Mouse (Mus musculus): ENCODE results near the gene Rap1gap2.

Gene Rap1gap2

DNA sequence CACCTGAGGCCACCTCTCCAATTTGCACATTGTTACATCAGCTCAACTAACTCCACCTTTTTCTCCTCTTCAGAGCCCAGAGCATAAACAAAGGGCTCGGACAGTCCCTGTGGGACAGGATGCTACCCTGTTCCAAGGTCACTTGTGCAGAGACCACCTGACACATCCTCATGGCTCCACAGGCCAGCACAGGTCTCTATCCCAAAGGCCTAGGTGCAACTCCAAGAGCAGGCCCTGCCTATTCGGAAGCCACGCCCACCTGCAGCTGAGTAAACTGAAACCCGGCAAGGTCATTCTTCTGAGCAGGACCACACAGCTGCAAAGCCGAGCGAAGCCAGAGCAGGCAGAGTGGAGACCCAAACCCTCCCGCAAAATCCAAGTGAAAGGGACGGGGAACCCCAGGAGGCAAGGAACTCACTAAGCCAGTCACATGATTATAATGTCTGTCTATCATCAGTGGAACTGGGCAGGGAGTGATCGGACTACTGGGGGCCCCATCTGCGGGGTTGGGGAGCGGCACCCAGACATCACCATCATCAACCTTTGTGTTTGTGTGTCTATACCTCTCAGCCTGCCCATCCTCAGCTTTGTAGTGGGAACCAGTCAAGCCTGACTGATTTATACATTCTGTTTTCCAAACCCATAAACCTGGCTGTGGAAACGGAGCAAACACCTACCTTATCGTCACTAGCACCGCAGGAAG is 74.4 kb downstream of the Rap1gap2 start:
- DNase-seq (ENCODE audit: low spot score), result peak; percentile 62

DNA sequence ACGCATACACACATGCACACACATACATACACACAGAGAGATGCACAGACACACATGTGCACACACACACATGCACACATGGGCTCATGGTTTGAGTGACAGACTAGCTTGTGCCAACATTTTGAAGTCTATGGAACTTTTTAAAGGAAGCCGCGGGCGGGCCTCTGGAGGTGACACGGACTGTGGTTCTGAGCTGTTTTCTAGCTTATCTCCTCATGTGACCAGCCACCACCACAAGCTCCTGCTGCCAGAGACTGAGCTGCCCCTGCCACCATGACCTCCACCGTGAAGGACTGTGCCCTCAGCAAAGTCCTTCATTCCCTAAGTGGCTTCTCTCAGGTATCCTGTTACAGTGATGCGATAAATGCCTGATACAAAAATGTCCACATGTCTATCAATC is 76.3 kb downstream of the Rap1gap2 start:
- no peak for DNase-seq (ENCODE audit: low spot score)

DNA sequence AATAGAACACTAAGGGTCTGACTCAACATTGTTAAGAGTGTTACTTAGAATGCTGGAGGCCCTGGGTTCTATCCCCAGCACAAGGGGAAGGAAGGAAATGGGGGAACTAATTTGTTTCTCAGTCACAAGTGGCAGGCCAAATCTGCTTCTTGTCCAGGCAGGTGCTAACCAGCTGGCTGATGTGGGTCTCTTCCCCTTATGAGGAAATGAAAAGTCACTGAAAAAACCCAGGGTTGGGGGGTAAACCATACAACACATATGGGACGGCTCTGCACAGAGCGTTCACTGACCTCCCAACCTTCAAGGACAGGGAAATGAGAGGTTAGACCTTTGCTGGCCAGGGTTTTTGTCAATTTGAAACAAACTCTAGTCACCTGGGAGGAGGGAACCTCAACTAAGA is 77.7 kb downstream of the Rap1gap2 start:
- no peak for DNase-seq (ENCODE audit: low spot score)

DNA sequence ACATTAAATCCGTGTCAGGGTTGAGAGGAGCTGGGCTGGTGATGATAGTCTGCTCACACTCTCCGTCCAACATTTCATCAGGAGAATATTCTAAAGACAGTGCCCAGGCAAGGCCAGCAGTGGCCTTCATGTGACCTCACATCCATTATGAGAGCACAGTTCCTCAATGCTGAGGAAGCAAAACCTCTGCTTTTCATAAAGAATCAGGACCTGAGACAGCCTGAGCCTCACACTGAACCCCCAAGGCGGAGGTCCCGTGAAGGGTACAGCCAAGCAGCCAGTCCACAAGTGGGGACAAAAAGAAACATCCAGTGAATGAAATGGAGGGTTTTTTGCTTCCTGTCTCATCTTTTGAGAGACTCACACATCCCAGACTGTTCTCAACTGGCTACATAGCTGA is 78.3 kb downstream of the Rap1gap2 start:
- no peak for DNase-seq (ENCODE audit: low spot score)

DNA sequence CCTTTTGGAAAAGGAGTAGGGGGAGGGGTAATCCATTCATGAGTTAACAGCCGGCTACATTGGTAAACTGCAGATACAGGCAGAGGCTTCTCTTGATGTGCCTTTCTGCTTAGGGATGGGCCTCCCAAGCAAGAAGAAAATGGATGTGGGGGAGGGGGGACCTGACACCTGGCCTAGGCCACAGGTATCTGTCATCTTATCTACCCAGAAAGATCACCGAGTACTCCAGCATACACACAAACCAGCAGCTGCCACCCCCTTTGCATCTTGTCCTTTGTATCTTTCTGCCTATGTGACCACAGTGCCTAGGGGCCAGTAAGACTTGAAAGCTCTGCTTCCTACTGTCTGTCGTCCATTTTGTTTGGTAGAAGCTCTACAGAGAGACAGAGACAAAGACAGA is 79.0 kb downstream of the Rap1gap2 start:
- DNase-seq (ENCODE audit: low spot score), result no peak

DNA sequence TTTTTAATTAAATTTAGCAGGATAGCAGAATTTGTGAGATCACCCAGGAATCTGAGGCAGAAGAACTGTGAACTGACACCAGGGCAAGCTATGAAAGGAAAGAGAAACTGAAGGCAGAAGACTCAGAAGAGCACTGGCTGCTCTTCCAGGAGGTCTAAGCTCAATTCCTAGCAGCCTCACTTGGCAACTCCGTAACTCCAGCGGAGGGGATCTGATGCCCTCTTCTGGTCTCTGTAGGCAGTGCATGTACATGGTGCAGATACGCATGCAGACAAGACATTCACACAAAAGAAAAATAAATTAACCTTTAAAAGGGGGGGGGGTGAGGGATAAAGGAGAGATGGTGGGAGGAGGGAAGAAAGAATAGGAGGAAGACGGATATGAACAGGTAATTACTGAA is 80.9 kb downstream of the Rap1gap2 start:
- DNase-seq (ENCODE audit: low spot score), result no peak

DNA sequence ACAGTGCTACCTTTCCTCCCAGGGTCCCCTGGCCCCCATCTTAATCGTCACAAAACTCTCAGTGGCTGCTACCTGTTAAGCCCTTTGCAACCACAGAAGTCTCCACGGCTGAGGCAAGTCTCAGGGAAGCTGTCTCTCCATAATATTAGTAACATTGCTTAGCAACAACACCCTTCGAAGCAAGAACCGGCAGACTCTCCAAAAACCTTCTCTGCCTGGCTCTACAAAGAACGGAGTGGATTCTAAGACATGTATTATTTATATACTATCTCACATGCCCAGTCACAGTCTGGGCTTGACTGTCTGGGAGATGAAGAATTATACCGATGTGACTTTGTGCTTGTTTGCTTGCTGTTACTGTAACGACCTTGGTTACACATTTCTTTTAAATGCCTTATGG is 83.2 kb downstream of the Rap1gap2 start:
- no peak for DNase-seq (ENCODE audit: low spot score)

DNA sequence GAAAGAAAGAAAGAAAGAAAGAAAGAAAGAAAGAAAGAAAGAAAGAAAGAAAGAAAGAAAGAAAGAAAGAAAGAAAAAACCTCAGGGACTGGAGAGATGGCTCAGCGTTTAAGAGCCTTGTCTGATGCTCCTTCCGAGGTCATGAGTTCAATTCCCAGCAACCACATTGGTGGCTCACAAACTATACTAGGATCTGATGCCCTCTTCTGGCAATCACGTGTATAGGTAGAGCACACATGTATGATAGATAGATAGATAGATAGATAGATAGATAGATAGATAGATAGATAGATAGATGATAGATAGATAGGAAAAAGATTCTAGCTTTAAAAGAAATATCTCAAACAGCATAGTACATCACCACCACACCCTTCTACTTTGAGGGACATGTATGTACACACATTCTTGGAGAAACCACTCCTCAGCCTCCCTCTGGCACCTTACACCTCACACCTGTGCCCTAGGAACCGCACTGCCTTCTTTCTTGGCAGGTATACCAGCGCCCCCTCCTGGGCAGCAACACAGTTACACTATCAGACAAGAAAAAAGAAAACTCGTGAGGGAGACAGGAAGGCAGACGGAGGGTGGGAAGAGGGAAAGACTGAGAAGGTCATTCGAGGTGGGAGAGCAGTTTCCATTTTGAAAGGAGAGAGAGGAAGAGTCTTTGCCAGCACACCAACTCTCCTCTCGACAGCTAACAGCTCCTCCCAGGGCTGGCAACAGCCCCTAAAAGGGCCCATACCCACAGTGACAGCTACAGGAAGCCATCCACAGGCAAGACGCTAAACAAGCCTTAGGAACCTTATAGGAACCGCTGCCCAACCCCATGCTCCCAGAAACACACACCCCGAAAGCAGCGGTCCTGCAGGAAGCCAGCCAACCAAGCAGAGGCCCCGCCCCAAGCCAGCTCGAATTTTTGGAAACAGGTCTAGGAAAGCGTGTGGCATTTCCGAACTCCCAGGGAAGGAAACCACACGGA is 84.2 kb downstream of the Rap1gap2 start:
- DNase-seq (ENCODE audit: low spot score), result peak; percentile 34

DNA sequence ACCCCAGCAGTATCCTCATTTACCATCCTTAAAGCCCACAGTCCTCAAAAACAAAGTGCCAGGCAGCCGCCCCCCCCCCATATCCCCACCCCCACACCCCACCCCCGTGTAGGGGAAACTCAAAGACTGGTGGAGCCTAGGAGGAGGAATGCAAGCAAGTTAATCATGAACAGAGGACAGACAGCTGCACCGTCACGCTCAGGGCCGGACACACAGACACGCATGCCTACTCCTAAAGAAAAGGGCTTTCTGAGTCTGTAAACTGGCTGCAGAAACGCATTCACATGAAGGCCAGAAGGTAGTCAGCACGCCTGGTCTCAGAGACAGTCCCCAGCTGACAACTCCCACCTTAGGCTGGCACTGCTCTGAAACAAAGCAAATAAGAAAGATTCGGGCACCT is 85.1 kb downstream of the Rap1gap2 start:
- DNase-seq (ENCODE audit: low spot score), result no peak

DNA sequence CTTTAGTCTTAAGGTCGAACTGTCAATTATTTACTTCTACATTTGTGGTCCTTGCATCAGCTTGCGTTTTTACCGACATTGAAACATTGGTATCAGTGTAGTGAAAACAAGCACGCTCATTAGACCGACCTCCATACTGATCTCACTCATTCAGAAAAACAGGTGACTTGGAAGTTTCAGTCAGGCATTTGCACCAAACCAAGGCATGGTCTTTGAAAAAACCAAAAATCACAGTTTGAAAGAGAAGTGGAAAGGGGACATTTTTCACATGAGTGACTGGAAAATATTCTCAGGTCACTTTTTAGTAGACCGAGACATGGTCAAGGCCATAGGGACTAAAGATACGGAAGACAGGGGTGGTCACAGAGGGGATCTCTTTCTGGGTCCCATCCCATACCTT is 85.5 kb downstream of the Rap1gap2 start:
- DNase-seq (ENCODE audit: low spot score), result no peak

DNA sequence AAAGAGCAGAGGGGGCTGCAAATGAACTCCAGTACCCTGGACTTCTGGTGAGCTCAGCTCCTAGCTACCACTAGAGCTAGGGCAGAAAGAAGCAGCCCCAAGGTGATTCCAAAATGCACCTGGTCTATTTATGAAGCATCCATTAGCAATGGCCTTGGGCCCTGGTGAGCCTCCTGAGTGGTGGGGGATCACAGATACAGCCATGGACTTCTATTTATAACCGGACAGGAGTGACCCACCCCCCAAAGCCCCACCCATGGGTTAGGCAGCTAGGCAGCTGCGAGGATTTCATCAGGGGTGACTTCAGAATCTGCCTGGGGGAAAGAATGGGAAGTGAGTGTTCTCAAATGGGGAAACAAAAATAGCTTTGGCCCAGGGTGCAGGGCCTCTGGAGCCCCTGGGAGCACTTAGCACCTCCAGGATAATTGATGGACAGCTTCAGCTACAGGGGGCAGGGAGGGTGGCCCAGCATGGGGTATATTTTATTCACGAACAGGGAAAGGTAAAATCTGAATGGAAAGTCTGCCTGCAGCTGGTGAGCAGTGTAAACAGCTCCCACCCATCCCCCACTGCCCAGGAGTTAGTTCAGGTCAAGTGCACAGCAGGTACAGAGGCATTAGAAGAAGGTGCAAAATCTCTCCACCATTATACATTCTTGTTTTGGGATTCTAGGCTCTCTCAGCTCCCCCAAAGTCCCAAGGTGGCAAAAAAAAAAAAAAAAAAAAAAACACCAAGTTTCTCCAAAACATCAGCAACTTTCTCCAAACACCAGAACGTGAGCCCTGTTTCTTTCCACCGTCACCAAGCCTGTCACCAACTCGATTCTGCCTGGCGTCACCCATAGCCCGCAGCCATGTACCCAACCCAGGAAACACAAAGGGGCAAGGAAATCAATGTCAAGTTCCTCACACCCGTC is 86.4 kb downstream of the Rap1gap2 start:
- DNase-seq (ENCODE audit: low spot score), result no peak

DNA sequence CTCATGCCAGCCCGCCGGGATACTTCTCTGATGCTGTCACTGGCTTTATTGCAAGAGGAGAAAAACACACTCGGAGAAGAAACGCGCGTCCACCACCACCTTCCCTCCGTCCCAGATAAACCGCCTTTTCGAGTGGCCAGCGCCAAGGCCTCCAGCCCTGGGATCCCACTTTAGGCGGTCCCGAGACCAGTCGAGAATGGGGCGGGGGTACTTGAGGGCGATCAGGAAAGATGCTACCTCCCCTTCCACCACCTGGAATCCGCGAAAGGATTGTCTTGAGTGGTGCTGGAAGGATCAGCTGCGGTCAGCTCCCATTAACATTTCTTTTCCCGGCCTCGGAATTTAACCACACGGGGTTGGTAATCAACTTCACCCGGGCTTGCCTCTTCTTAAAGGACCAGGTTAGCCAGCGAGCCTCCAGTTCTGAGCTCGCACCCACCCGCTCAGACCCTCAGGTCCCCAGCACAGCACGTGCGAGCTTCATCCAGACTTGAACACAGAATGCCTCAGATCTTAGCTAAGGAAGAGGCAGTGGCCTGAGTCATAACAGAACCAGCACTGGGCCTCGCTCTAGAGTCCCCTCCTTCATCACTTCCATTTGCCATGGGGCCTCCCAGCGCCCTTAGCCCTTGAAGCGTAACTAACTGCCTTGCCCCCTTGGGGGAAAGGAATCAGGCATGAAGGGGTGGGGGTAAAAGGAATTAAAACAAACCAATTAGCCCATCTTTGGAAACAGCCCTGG is 87.3 kb downstream of the Rap1gap2 start:
- DNase-seq (ENCODE audit: low spot score), result no peak

DNA sequence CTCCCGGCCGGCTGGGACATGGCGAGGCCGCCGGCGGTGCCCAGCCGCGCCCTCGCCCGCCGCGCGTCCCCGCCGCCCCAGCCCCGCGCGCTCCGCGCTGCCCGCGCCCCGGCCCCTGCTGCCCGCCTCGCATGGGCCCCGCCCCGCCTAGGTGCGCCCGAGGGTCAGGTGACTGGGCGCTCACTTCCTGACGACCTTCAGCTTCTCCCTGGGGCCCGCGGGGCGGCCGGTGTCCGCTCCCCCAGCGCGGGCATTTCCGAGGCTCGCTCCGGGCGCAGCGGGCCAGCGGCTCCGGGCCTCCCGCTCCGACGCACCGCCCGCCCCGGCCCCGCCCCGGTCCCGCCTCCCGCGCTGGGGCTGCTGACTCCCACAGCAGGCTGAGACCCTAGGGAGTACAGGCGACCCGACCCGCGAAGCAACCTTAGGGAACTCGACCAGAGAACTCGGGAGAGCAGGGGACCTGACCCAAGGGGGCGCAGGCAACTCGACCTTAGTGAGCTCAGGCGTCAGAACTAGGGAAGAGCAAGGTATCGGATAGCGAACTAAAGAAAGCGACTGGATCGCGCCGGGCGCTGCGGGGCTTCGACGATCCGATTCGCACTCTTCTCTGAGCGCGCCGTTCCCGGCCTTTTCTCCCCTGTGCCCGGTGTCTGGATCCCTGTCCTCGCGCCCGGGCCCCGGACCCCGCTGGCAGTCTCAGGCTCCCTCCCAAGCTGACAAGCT is 88.1 kb downstream of the Rap1gap2 start:
- peak; percentile 72 for DNase-seq (ENCODE audit: low spot score)

DNA sequence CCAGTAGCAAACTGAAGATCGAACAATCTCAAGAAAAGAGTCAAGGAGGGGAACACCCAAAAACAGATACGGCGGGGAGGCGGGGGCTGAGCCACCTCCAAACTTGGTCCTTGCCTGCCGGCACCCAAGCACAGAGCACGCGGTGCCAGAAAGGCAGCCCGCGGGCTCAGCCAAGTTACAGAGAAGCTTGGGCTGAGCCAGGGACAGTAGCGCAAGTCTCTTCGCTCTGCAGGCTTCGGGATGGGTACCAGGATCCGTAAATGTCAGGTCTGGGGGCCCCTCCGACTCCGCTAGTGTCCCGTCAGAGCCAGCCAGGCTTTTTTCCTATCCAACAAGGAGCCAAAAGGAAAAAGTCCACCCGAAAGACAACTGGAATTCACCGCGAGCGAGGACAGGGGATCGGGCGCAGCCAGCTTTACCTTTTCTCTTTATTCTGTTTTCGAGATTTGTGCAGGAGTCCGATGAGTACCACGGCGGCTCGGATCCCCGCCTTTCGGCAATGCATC is 88.7 kb downstream of the Rap1gap2 start:
- peak; percentile 23 for DNase-seq (ENCODE audit: low spot score)

DNA sequence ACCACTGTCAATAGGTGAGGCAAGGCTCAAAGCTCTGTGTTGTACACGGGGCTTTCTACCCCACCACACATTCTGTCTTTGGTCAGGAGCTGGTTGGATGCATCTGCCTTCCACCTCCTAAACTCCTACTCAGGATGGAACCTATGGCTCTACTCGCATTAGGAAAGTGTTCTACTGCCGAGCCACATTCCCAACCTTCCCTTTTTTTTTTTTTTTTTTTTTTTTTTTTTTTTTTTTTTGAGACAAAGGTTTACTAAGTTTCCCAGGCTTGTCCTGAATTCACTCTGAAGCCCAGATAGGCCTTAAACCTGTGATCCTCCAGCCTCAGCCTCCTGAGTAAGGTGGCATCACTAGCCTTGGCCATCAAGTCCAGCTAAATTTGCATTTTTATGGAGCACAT is 90.5 kb downstream of the Rap1gap2 start:
- DNase-seq (ENCODE audit: low spot score), result no peak

DNA sequence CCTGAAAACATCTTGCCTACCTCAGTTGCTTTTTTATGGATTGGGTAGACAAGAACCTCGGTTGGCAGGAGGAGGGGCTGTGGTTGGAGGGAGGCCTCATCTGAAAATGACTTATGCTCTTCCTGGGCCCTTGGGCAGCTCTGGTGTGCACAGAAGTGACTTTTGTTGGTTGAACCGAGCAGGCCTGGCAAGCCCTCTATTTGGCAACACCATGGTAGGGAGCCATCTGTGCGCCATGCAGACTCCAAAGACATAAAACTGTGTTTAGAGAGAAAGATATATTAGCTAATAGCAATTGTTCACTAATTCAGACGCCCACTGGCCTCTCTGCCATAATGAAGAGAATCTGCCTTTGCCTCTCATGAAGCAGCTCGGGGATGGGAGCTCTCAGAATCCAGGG is 94.6 kb downstream of the Rap1gap2 start:
- DNase-seq (ENCODE audit: low spot score), result no peak

DNA sequence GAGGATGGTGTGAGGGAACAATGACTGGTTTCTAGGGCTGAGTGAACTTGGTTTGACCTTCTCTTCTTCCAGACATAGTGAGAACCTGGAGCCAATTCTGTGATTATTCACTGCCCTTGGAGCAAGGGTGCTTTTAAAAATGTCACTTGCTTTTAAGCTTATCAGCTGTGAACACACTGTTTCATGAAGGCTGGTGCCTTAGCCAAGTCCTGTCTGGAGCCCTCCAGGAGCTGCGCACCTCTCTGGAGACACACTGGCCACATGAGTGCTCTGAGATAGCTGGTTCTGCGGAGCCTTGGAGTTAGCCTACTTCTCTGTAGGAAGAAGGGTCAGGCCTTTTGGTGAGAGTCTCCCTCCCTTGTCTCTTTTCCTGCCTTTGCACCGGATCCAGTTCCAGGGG is 95.7 kb downstream of the Rap1gap2 start:
- no peak for DNase-seq (ENCODE audit: low spot score)

DNA sequence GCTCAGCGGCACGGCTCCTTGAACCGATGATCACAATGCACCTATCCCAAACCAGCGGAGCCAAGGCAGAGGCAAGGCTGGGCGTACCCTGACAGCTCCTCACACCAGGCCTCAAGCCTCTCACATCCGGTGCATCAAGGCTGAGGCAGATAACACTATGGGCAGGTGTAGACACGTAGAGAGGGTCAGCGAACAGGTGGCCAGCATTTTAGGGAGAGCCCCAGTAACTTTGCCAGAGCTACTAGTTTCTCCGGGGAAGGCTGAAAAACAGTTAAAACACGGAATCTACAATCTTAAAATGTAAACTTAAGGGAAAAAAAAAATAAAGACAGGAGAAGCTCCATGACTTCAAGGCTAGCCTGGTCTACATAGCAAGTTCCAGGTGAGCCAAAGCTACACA is 98.1 kb downstream of the Rap1gap2 start:
- DNase-seq (ENCODE audit: low spot score), result no peak

DNA sequence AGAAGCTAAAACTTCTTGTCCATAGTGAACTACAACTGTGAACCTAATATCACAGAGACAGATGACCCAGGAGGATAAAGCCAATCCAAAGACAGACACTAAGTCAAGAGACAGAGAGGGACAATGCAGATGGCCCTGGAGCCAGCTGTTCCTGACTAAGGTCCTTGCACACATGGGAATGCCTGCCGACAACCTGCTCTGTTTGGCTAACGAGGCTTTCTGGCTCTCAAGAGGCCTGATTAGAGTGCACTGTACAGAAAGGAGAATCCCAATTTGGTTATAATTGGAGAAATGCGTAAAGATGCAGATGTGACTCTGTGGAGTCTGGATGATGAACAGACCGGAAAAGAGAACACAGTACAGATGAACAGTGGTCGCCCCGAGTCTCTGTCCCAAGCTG is 104.4 kb downstream of the Rap1gap2 start:
- no peak for DNase-seq (ENCODE audit: low spot score)

DNA sequence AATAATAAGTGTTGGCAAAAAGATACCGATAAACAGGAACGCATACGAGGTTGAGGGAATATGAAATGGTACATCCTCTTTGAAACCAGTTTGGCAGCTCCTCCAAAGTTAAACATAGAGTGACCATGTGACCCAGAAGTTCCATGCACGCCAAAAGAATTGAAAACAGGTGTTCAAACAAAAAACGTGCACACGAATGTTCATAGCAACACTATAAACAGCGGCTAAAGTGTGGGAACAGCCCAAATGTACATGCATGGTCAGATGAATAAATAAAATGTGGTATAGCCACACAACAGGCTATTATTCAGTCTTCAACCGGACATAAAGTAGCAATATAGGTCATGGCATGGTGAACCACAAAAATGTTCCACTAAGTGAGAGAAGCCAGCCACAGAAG is 108.2 kb downstream of the Rap1gap2 start:
- DNase-seq (ENCODE audit: low spot score), result no peak

DNA sequence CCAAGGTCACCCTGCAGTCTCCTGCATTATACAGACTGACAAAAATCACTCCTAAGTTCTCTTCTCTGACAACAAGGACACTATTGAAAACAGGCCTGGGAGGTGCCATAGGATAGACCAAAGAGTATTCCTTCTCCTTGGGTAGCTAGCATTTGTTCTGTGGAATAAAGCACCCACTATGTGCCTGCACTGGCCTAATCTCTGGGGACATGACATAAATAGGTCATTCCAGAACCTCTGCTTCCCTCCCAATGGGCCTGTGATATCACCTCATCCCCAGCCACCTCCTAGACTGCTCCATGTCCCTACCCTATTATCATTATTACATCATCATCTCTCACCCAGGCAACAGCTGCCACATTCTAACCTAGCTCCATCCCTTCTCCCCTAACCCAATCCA is 108.7 kb downstream of the Rap1gap2 start:
- no peak for DNase-seq (ENCODE audit: low spot score)
